8 mouse cellular contexts compared by ENCODE assay signal in genomic region chr2:104002711-104003413, GRCm38 (mm10). TPM values are rescaled to one million over a fixed set of nuclear protein-coding genes. Genes with fewer than 3 reads are reported as not detected.
DNase-seq lines count a peak whose midpoint lies in the region; ATAC-seq and TF ChIP-seq lines count a peak whose summit lies in the region.

No protein-coding gene starts in this region.

- no peak for TF ChIP-seq POLR2A in bone marrow, adult 2 months (IDR thresholded peaks at IDR 0.05; ENCODE audit: borderline replicate concordance, control insufficient read depth, low read depth, low read length)
- no peak for TF ChIP-seq POLR2A in embryonic fibroblast, embryonic 13.5 days (IDR thresholded peaks at IDR 0.05; ENCODE audit: low read depth, low read length)

- no peak overlapping the region for H3K27ac ChIP-seq in bone marrow, adult 2 months (ENCODE audit: control insufficient read depth, insufficient read depth, low read depth, low read length, poor library complexity)
- H3K27ac ChIP-seq in embryonic fibroblast, embryonic 13.5 days (ENCODE audit: insufficient read depth, low read length), result no peak overlapping the region
- no peak overlapping the region for H3K27ac ChIP-seq in liver, embryonic 16.5 days (ENCODE audit: low read length)

- no peaks in the 10 kb centered on the region for H3K4me1 ChIP-seq in bone marrow, adult 2 months (ENCODE audit: control insufficient read depth, insufficient read depth, low read length)
- no peaks in the 10 kb centered on the region for H3K4me1 ChIP-seq in embryonic fibroblast, embryonic 13.5 days (ENCODE audit: control insufficient read depth, insufficient read depth, low read length)
- H3K4me1 ChIP-seq in liver, embryonic 16.5 days (ENCODE audit: control insufficient read depth, low read depth, low read length), result no peaks in the 10 kb centered on the region

- no peaks in the 10 kb centered on the region for H3K36me3 ChIP-seq in liver, embryonic 16.5 days (ENCODE audit: control insufficient read depth, insufficient read depth)

- H3K9ac ChIP-seq in liver, embryonic 16.5 days (ENCODE audit: low read depth, low read length), result no peak overlapping the region

- H3K4me2 ChIP-seq in liver, embryonic 16.5 days (ENCODE audit: low read depth, low read length), result no peak overlapping the region

- no peak overlapping the region for H3K4me3 ChIP-seq in bone marrow, adult 2 months (replicated peaks; ENCODE audit: control insufficient read depth, low read depth, low read length)
- H3K4me3 ChIP-seq in embryonic fibroblast, embryonic 13.5 days (ENCODE audit: insufficient read depth, low read length), result no peak overlapping the region
- H3K4me3 ChIP-seq in liver, embryonic 16.5 days (ENCODE audit: low read depth, low read length), result no peak overlapping the region

- 0 out of 2 replicates have a peak, but pooled peaks have one; percentile 39 for ATAC-seq in liver, embryonic 16.5 days (ENCODE audit: low read depth)

- peak; percentile 27 for DNase-seq in ovary, postnatal 14 days (ENCODE audit: low spot score)
- DNase-seq in ovary, adult 18-20 months (ENCODE audit: low spot score), result no peak
- peak; percentile 17 to 81 for DNase-seq in kidney, postnatal 36 days
- DNase-seq in retina, postnatal 1 day, result peak; percentile 77
- DNase-seq in adipocyte (ENCODE audit: low spot score), result no peak

- peak; percentile 81 for TF ChIP-seq CTCF in bone marrow, adult 2 months (IDR thresholded peaks at IDR 0.05; ENCODE audit: control insufficient read depth, insufficient read depth, low read length)
- peak; percentile 55; the same call in 1 of the 2 replicates for TF ChIP-seq CTCF in embryonic fibroblast, embryonic 13.5 days (IDR thresholded peaks at IDR 0.05; ENCODE audit: borderline replicate concordance, insufficient read depth, low read length)

- peaks cover 2% of the 10 kb centered on the region; the same call in 1 of the 2 replicates for H3K27me3 ChIP-seq in liver, embryonic 16.5 days (ENCODE audit: control insufficient read depth, insufficient read depth, low read depth, low read length)

- H3K9me3 ChIP-seq in liver, embryonic 16.5 days (replicated peaks; ENCODE audit: control insufficient read depth, low read length), result no peaks in the 10 kb centered on the region

- WGBS in bone marrow, adult 2 months, result 31% methylated on average over 16 of the region's 16 CpGs
- 26% methylated on average over 16 of the region's 16 CpGs for WGBS in liver, embryonic 16.5 days (ENCODE audit: insufficient replicate concordance)

RNA-seq across cellular contexts. Expression of gene Fbxo3, which starts 24.7 kb away (rescaled TPM):
- 26.1 and 29.1 TPM in 2 replicates for polyA plus RNA-seq in bone marrow, adult 2 months (2011; ENCODE audit: insufficient read depth, insufficient read length, low replicate concordance, missing spikeins)
- 39.9 and 43.5 TPM in 2 replicates for polyA plus RNA-seq in embryonic fibroblast, embryonic 13.5 days (2011; ENCODE audit: insufficient read length, low read depth, missing spikeins)
- polyA plus RNA-seq in liver, embryonic 16.5 days (2015; fragmentation: Nextera tagmentation; extraction: Ambion mirVana), result 46.9 and 53.9 TPM in 2 replicates

RNA-seq across cellular contexts. Expression of gene 4931422A03Rik, which starts 25.3 kb away (rescaled TPM):
- polyA plus RNA-seq in bone marrow, adult 2 months (2011; ENCODE audit: insufficient read depth, insufficient read length, low replicate concordance, missing spikeins), result 3.2 and 8.3 TPM in 2 replicates
- polyA plus RNA-seq in embryonic fibroblast, embryonic 13.5 days (2011; ENCODE audit: insufficient read length, low read depth, missing spikeins), result not detected in 2 replicates
- 1.1 and 1.8 TPM in 2 replicates for polyA plus RNA-seq in liver, embryonic 16.5 days (2015; fragmentation: Nextera tagmentation; extraction: Ambion mirVana)

RNA-seq across cellular contexts. Expression of gene Lmo2, which starts 45.1 kb away (rescaled TPM):
- polyA plus RNA-seq in bone marrow, adult 2 months (2011; ENCODE audit: insufficient read depth, insufficient read length, low replicate concordance, missing spikeins), result 110 and 144 TPM in 2 replicates
- polyA plus RNA-seq in embryonic fibroblast, embryonic 13.5 days (2011; ENCODE audit: insufficient read length, low read depth, missing spikeins), result 0.84 TPM in 1 of 2 replicates, not detected in the other
- polyA plus RNA-seq in liver, embryonic 16.5 days (2015; fragmentation: Nextera tagmentation; extraction: Ambion mirVana), result 126 and 128 TPM in 2 replicates

Comparison
In these comparisons a context has a peak if more than half of its experiments do, and no peak if none do; other contexts are left out.
1. DNase-seq: peak in ovary, postnatal 14 days (single experiment), kidney, postnatal 36 days (2 of 2) and retina, postnatal 1 day (single experiment); none in ovary, adult 18-20 months (single experiment) and adipocyte (single experiment).
2. RNA of gene Lmo2, which starts 45.1 kb away (polyA plus RNA-seq): 126 to 128 TPM in liver, embryonic 16.5 days and 110 to 144 TPM in bone marrow, adult 2 months; 0.84 TPM in embryonic fibroblast, embryonic 13.5 days; every median in the first group is over 10 times any median in the second.